Mouse (Mus musculus): ENCODE data around the gene Gba. TPM values are rescaled to one million over a fixed set of nuclear protein-coding genes. Genes with fewer than 3 reads are reported as not detected.

Gba gene
- polyA plus RNA-seq, 1 experiment from 2014 or later, result 51.3 TPM

DNA sequence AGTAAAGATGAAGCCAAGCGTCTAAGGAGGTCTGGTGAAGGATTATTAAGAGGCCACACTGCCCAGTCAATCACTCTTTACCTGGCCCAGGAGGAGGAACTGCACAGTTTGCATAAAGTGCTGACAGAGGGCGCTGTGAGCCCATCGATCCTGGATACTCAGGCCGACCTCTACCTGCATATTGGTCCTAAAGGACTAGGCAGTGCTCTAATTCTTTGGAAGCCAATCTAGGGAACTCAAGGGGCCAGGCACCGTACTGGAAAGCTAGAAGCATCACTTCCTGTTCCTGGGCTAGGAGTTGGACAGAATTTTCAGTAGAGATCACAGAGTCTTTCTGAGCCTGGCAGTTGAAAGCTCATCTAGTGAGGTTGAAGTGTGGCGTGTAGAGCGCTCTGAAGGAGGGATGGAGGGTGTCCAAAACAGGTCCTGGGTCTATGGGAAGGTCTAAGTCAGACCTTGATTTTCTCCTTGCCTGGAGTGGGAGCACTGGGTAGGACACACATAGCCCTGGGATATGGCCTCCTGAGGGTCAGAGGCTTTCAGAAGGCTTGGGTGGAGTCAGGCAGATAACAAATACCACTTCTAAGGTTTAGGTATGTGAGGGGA is 47.8 kb downstream of the Gba start:
- no peaks in the 10 kb centered on the region for H3K9me3 ChIP-seq (replicated peaks)
- peaks cover 14% of the 10 kb centered on the region; the same call in 1 of the 2 replicates for H3K27me3 ChIP-seq
- 24% methylated on average over 7 of the region's 7 CpGs for WGBS
- no peak for ATAC-seq (ENCODE audit: low FRiP score)
- no peak overlapping the region for H3K27ac ChIP-seq
- H3K4me1 ChIP-seq, result peaks cover 30% of the 10 kb centered on the region
- H3K4me3 ChIP-seq, result no peak overlapping the region
- H3K36me3 ChIP-seq, result peaks cover 8% of the 10 kb centered on the region
- no peak overlapping the region for H3K4me2 ChIP-seq (replicated peaks)
- no peak overlapping the region for H3K9ac ChIP-seq

DNA sequence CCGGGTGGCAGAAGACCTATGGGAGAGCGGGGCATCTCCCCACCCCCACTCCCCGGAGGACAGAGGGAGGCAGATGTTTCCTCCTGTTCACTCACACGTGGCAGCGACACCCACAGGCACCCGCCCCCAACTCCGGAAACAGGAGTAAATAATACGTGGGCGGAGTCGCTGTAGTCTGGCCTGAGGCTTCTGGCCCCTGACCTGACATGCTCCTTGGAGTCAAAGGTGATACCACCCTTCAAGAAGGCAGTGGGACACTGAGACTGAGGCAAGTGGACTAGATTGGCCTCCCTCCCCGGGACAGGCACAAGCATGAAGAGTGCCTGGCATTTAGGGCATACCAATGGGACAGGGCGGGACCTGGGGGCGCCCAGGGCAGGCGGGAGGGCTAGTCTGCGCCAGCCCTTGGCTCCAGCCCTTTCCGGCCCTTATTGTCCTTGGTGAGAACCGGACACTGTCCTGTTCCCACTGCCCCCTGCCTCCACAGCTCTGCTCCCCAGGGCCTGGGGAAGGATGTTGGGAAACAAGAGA is 48.7 kb downstream of the Gba start:
- H3K9me3 ChIP-seq (replicated peaks), result no peaks in the 10 kb centered on the region
- H3K4me1 ChIP-seq, result peaks cover 24% of the 10 kb centered on the region
- H3K27me3 ChIP-seq, result peaks cover 14% of the 10 kb centered on the region; the same call in 1 of the 2 replicates
- H3K36me3 ChIP-seq, result peaks cover 8% of the 10 kb centered on the region
- no peak overlapping the region for H3K4me3 ChIP-seq
- H3K27ac ChIP-seq, result no peak overlapping the region
- ATAC-seq (ENCODE audit: low FRiP score), result 0 out of 2 replicates have a peak, but pooled peaks have one; percentile 7
- H3K4me2 ChIP-seq (replicated peaks), result peak overlapping the region; percentile 18; the same call in 1 of the 2 replicates
- WGBS, result 4% methylated on average over 17 of the region's 17 CpGs
- no peak overlapping the region for H3K9ac ChIP-seq

DNA sequence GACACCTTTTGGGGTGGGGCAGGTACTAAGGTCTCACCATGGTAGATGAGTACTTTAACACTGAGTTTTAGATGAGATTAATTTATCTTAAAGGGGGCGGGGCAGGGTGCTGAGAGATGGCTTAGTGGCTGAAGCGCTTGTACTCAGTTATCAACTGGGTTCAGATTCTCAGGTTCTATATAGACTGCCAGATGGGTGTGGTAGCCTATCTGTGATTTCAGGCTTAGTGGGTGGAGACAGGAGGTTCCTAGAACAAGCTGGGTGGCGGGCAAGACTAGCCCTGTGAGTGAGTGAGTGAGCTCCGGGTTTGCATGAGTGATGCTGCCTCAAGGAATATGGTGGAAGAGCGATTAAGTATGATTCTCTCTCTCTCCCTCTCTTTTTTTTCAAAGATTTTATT is 52.3 kb downstream of the Gba start:
- H3K9ac ChIP-seq, result no peak overlapping the region
- H3K27ac ChIP-seq, result no peak overlapping the region
- WGBS, result 85% methylated on average over 5 of the region's 5 CpGs
- H3K4me3 ChIP-seq, result no peak overlapping the region
- H3K4me1 ChIP-seq, result peaks cover 13% of the 10 kb centered on the region
- no peaks in the 10 kb centered on the region for H3K9me3 ChIP-seq (replicated peaks)
- no peak for ATAC-seq (ENCODE audit: low FRiP score)
- H3K36me3 ChIP-seq, result no peaks in the 10 kb centered on the region
- H3K27me3 ChIP-seq, result peaks cover 14% of the 10 kb centered on the region; the same call in 1 of the 2 replicates
- no peak overlapping the region for H3K4me2 ChIP-seq (replicated peaks)

DNA sequence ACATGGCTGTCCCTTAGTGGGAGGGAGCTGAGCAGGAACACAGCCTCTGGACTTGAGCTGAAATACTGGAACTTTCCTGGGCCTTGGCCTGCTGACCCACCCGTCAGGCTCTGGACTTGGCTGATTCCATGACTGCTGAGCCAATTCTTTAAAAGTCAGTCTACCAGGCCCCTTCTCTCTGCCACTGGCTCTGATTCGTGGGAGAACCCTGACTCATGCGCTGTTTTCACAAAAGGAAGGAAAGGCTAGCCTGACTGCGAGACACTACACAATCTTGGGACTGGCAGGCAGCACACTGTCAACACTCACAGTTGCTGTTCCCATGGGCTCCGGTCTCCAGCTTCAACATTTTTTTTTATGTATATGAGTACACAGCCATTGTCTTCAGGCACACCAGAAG is 53.4 kb downstream of the Gba start:
- no peak overlapping the region for H3K27ac ChIP-seq

More for the DNA sequence above, 53.4 kb downstream of the Gba start:
- peaks cover 14% of the 10 kb centered on the region; the same call in 1 of the 2 replicates for H3K27me3 ChIP-seq
- 81% methylated on average over 5 of the region's 5 CpGs for WGBS
- peaks cover 6% of the 10 kb centered on the region for H3K4me1 ChIP-seq
- no peak for ATAC-seq (ENCODE audit: low FRiP score)
- no peaks in the 10 kb centered on the region for H3K36me3 ChIP-seq
- no peaks in the 10 kb centered on the region for H3K9me3 ChIP-seq (replicated peaks)
- no peak overlapping the region for H3K4me3 ChIP-seq
- H3K9ac ChIP-seq, result no peak overlapping the region
- no peak overlapping the region for H3K4me2 ChIP-seq (replicated peaks)

MicroRNAs within 50 kb of the gene (microRNA counts, 519-probe panel; counts per million panel counts)
- microRNA mmu-miR-92b, result 2,524 counts per million, percentile 65 among the panel's probes with 10 or more counts

Small RNAs within 50 kb of the gene (microRNA-seq; reads per million reads assigned to microRNA genes)
- 7,588 reads per million, percentile 93 among the genes with 10 or more reads in this experiment for gene Mir92b

Other genes starting within 250 kb of the Gba start
- gene Rusc1, start 109.6 kb upstream of the Gba start, polyA plus RNA-seq (2016; fragmentation: Nextera tagmentation; extraction: Ambion mirVana), result 66.9 and 67.1 TPM in 2 replicates
- not detected in 2 replicates for gene Gm43738, start 101.8 kb upstream of the Gba start, polyA plus RNA-seq (2016; fragmentation: Nextera tagmentation; extraction: Ambion mirVana)
- 284 TPM in 2 replicates for gene Fdps, start 101.0 kb upstream of the Gba start, polyA plus RNA-seq (2016; fragmentation: Nextera tagmentation; extraction: Ambion mirVana)
- gene Pklr, start 66.8 kb upstream of the Gba start, polyA plus RNA-seq (2016; fragmentation: Nextera tagmentation; extraction: Ambion mirVana), result 0.25 and 0.96 TPM in 2 replicates
- 20.7 and 22.3 TPM in 2 replicates for gene Hcn3, start 42.7 kb upstream of the Gba start, polyA plus RNA-seq (2016; fragmentation: Nextera tagmentation; extraction: Ambion mirVana)
- gene Clk2, start 38.1 kb upstream of the Gba start, polyA plus RNA-seq (2016; fragmentation: Nextera tagmentation; extraction: Ambion mirVana), result 38.8 and 44.4 TPM in 2 replicates
- 105 and 107 TPM in 2 replicates for gene Scamp3, start 25.5 kb upstream of the Gba start, polyA plus RNA-seq (2016; fragmentation: Nextera tagmentation; extraction: Ambion mirVana)
- 33.4 and 34.2 TPM in 2 replicates for gene Fam189b, start 19.8 kb upstream of the Gba start, polyA plus RNA-seq (2016; fragmentation: Nextera tagmentation; extraction: Ambion mirVana)
- 64.5 and 71.3 TPM in 2 replicates for gene Thbs3, start 12.3 kb downstream of the Gba start, polyA plus RNA-seq (2016; fragmentation: Nextera tagmentation; extraction: Ambion mirVana)
- 174 and 175 TPM in 2 replicates for gene Mtx1, start 24.2 kb downstream of the Gba start, polyA plus RNA-seq (2016; fragmentation: Nextera tagmentation; extraction: Ambion mirVana)
- 1.5 and 1.6 TPM in 2 replicates for gene Muc1, start 26.1 kb downstream of the Gba start, polyA plus RNA-seq (2016; fragmentation: Nextera tagmentation; extraction: Ambion mirVana)
- gene Krtcap2, start 43.0 kb downstream of the Gba start, polyA plus RNA-seq (2016; fragmentation: Nextera tagmentation; extraction: Ambion mirVana), result 247 and 271 TPM in 2 replicates
- gene Trim46, start 43.4 kb downstream of the Gba start, polyA plus RNA-seq (2016; fragmentation: Nextera tagmentation; extraction: Ambion mirVana), result 27.2 and 29.6 TPM in 2 replicates
- gene Dpm3, start 56.4 kb downstream of the Gba start, polyA plus RNA-seq (2016; fragmentation: Nextera tagmentation; extraction: Ambion mirVana), result 63.9 and 86.7 TPM in 2 replicates
- 44.9 and 46.8 TPM in 2 replicates for gene Slc50a1, start 67.6 kb downstream of the Gba start, polyA plus RNA-seq (2016; fragmentation: Nextera tagmentation; extraction: Ambion mirVana)
- gene Efna1, start 78.2 kb downstream of the Gba start, polyA plus RNA-seq (2016; fragmentation: Nextera tagmentation; extraction: Ambion mirVana), result 14.3 and 15.4 TPM in 2 replicates
- gene Efna3, start 120.0 kb downstream of the Gba start, polyA plus RNA-seq (2016; fragmentation: Nextera tagmentation; extraction: Ambion mirVana), result 21.7 and 22.2 TPM in 2 replicates
- gene Efna4, start 135.1 kb downstream of the Gba start, polyA plus RNA-seq (2016; fragmentation: Nextera tagmentation; extraction: Ambion mirVana), result 20.5 and 21.4 TPM in 2 replicates
- gene Adam15, start 147.1 kb downstream of the Gba start, polyA plus RNA-seq (2016; fragmentation: Nextera tagmentation; extraction: Ambion mirVana), result 40.3 and 41.9 TPM in 2 replicates
- gene Dcst2, start 159.0 kb downstream of the Gba start, polyA plus RNA-seq (2016; fragmentation: Nextera tagmentation; extraction: Ambion mirVana), result 0.12 and 0.29 TPM in 2 replicates
- gene Dcst1, start 162.3 kb downstream of the Gba start, polyA plus RNA-seq (2016; fragmentation: Nextera tagmentation; extraction: Ambion mirVana), result 0.71 and 0.76 TPM in 2 replicates
- 0.74 and 0.80 TPM in 2 replicates for gene Zbtb7b, start 191.8 kb downstream of the Gba start, polyA plus RNA-seq (2016; fragmentation: Nextera tagmentation; extraction: Ambion mirVana)
- 1.0 and 1.5 TPM in 2 replicates for gene Lenep, start 199.9 kb downstream of the Gba start, polyA plus RNA-seq (2016; fragmentation: Nextera tagmentation; extraction: Ambion mirVana)
- 36.1 and 36.9 TPM in 2 replicates for gene Flad1, start 208.9 kb downstream of the Gba start, polyA plus RNA-seq (2016; fragmentation: Nextera tagmentation; extraction: Ambion mirVana)
- 249 and 274 TPM in 2 replicates for gene Cks1b, start 215.5 kb downstream of the Gba start, polyA plus RNA-seq (2016; fragmentation: Nextera tagmentation; extraction: Ambion mirVana)
- gene Shc1, start 215.5 kb downstream of the Gba start, polyA plus RNA-seq (2016; fragmentation: Nextera tagmentation; extraction: Ambion mirVana), result 54.8 and 61.2 TPM in 2 replicates
- 63.8 and 66.1 TPM in 2 replicates for gene Pygo2, start 227.3 kb downstream of the Gba start, polyA plus RNA-seq (2016; fragmentation: Nextera tagmentation; extraction: Ambion mirVana)
- 25.3 and 26.2 TPM in 2 replicates for gene Pbxip1, start 233.8 kb downstream of the Gba start, polyA plus RNA-seq (2016; fragmentation: Nextera tagmentation; extraction: Ambion mirVana)

All from hindbrain, embryonic 12.5 days (tissue).